In genomic region chr2:174415001-174415730, GRCm38 (mm10) we compare ENCODE assay signal across 8 mouse cellular contexts. TPM values are rescaled to one million over a fixed set of nuclear protein-coding genes. Genes with fewer than 3 reads are reported as not detected.
DNase-seq lines count a peak whose midpoint lies in the region; ATAC-seq and TF ChIP-seq lines count a peak whose summit lies in the region.

No protein-coding gene starts in this region.

- 57% methylated on average over 18 of the region's 18 CpGs for WGBS in liver, adult 2 months
- 48% methylated on average over 18 of the region's 18 CpGs for WGBS in forebrain, embryonic 13.5 days
- 44% methylated on average over 17 of the region's 18 CpGs for WGBS in limb, embryonic 11.5 days
- WGBS in neural tube, embryonic 14.5 days = 47% methylated on average over 18 of the region's 18 CpGs

- H3K27ac ChIP-seq in liver, adult 2 months (replicated peaks; ENCODE audit: insufficient read depth, low read depth, low read length) = no peak overlapping the region
- no peak overlapping the region for H3K27ac ChIP-seq in forebrain, embryonic 13.5 days
- no peak overlapping the region for H3K27ac ChIP-seq in limb, embryonic 11.5 days (replicated peaks; ENCODE audit: low read depth, low read length)
- H3K27ac ChIP-seq in neural tube, embryonic 14.5 days (ENCODE audit: low read depth, low read length) = no peak overlapping the region

- no peaks in the 10 kb centered on the region for H3K36me3 ChIP-seq in liver, adult 2 months (ENCODE audit: control insufficient read depth, insufficient read depth, low read length)
- H3K36me3 ChIP-seq in forebrain, embryonic 13.5 days (ENCODE audit: poor library complexity, severe bottlenecking) = peaks cover 9% of the 10 kb centered on the region
- 0 out of 2 replicates have a peak, but pooled peaks cover 2% of the 10 kb centered on the region for H3K36me3 ChIP-seq in limb, embryonic 11.5 days (ENCODE audit: control insufficient read depth, insufficient read depth, low read length)
- H3K36me3 ChIP-seq in neural tube, embryonic 14.5 days (ENCODE audit: control insufficient read depth, insufficient read depth, low read length) = no peaks in the 10 kb centered on the region

- H3K4me3 ChIP-seq in liver, adult 2 months (ENCODE audit: insufficient read depth, low read depth, low read length) = peak overlapping the region; percentile 10; the same call in 1 of the 2 replicates
- peak overlapping the region; percentile 87 for H3K4me3 ChIP-seq in forebrain, embryonic 13.5 days
- peak overlapping the region; percentile 92 for H3K4me3 ChIP-seq in limb, embryonic 11.5 days (ENCODE audit: low read depth, low read length)
- peak overlapping the region; percentile 67 for H3K4me3 ChIP-seq in neural tube, embryonic 14.5 days (ENCODE audit: low read depth, low read length)

- H3K9ac ChIP-seq in liver, adult 2 months (ENCODE audit: low read depth, low read length) = no peak overlapping the region
- H3K9ac ChIP-seq in forebrain, embryonic 13.5 days = no peak overlapping the region
- H3K9ac ChIP-seq in limb, embryonic 11.5 days (ENCODE audit: low read length) = no peak overlapping the region; the same call in 1 of the 2 replicates
- H3K9ac ChIP-seq in neural tube, embryonic 14.5 days (replicated peaks; ENCODE audit: low read depth, low read length) = no peak overlapping the region

- TF ChIP-seq CTCF in liver, adult 2 months (IDR thresholded peaks at IDR 0.05; ENCODE audit: low read depth, low read length) = no peak

- no peak for ATAC-seq in forebrain, embryonic 13.5 days
- peak; percentile 37; the same call in 1 of the 2 replicates for ATAC-seq in limb, embryonic 11.5 days (ENCODE audit: insufficient number of reproducible peaks, low FRiP score, low TSS enrichment, low read depth)
- no peak for ATAC-seq in neural tube, embryonic 14.5 days (ENCODE audit: low read depth)

- no peak for TF ChIP-seq POLR2A in liver, adult 2 months (IDR thresholded peaks at IDR 0.05; ENCODE audit: extremely low read depth, insufficient read depth, low read length)

- no peaks in the 10 kb centered on the region for H3K9me3 ChIP-seq in forebrain, embryonic 13.5 days (replicated peaks)
- H3K9me3 ChIP-seq in limb, embryonic 11.5 days (ENCODE audit: control insufficient read depth, low read length) = no peaks in the 10 kb centered on the region
- H3K9me3 ChIP-seq in neural tube, embryonic 14.5 days (ENCODE audit: control insufficient read depth, low read length) = no peaks in the 10 kb centered on the region

- no peaks in the 10 kb centered on the region for H3K27me3 ChIP-seq in liver, adult 2 months (ENCODE audit: control insufficient read depth, insufficient read depth, low read length)
- no peaks in the 10 kb centered on the region for H3K27me3 ChIP-seq in forebrain, embryonic 13.5 days
- H3K27me3 ChIP-seq in limb, embryonic 11.5 days (ENCODE audit: control insufficient read depth, insufficient read depth, low read length) = no peaks in the 10 kb centered on the region
- H3K27me3 ChIP-seq in neural tube, embryonic 14.5 days (ENCODE audit: control insufficient read depth, insufficient read depth, low read length) = no peaks in the 10 kb centered on the region

- no peak for DNase-seq in liver, adult 2 months (ENCODE audit: extremely low read depth, low read depth, low spot score)
- DNase-seq in liver = no peak
- DNase-seq in limb, embryonic 11.5 days (ENCODE audit: low spot score) = no peak
- DNase-seq in frontal cortex, postnatal 10 days (ENCODE audit: low spot score in 2 of 2) = no peak
- DNase-seq in layer of hippocampus, adult 9-10 months (ENCODE audit: low spot score) = no peak
- no peak for DNase-seq in right cerebral cortex, postnatal 14 days

- peaks cover 17% of the 10 kb centered on the region; the same call in 1 of the 2 replicates for H3K79me2 ChIP-seq in liver, adult 2 months (ENCODE audit: control insufficient read depth, insufficient read depth, low read length)

- peaks cover 4% of the 10 kb centered on the region; the same call in 1 of the 2 replicates for H3K4me1 ChIP-seq in liver, adult 2 months (ENCODE audit: control insufficient read depth, insufficient read depth, low read length)
- peaks cover 13% of the 10 kb centered on the region for H3K4me1 ChIP-seq in forebrain, embryonic 13.5 days
- H3K4me1 ChIP-seq in limb, embryonic 11.5 days (ENCODE audit: control insufficient read depth, insufficient read depth, low read length) = peaks cover 4% of the 10 kb centered on the region; the same call in 1 of the 2 replicates
- H3K4me1 ChIP-seq in neural tube, embryonic 14.5 days (ENCODE audit: control insufficient read depth, insufficient read depth, low read length) = peaks cover 7% of the 10 kb centered on the region

- H3K4me2 ChIP-seq in forebrain, embryonic 13.5 days = peak overlapping the region; percentile 86
- H3K4me2 ChIP-seq in limb, embryonic 11.5 days (ENCODE audit: low read depth, severe bottlenecking) = peak overlapping the region; percentile 77; the same call in 1 of the 2 replicates
- no peak overlapping the region; the same call in 1 of the 2 replicates for H3K4me2 ChIP-seq in neural tube, embryonic 14.5 days (ENCODE audit: low read depth, low read length)

RNA-seq across cellular contexts. Expression of gene Nelfcd, which starts 0.4 kb away (rescaled TPM):
- 17.3 and 19.4 TPM in 2 replicates for total RNA-seq in liver, adult 2 months (2014; rRNA removed)
- 35.1 and 40.6 TPM in 2 replicates for polyA plus RNA-seq in liver, adult 2 months (2012; rRNA removed)
- polyA plus RNA-seq in forebrain, embryonic 13.5 days (2015; fragmentation: Nextera tagmentation; extraction: Ambion mirVana) = 131 and 147 TPM in 2 replicates
- 195 and 200 TPM in 2 replicates for polyA plus RNA-seq in limb, embryonic 11.5 days (2014; fragmentation: Nextera tagmentation; extraction: Ambion mirVana)
- 105 and 116 TPM in 2 replicates for polyA plus RNA-seq in neural tube, embryonic 14.5 days (2014; fragmentation: Nextera tagmentation; extraction: Ambion mirVana)

RNA-seq across cellular contexts. Expression of gene Ctsz, which starts 23.7 kb away (rescaled TPM):
- total RNA-seq in liver, adult 2 months (2014; rRNA removed) = 235 and 279 TPM in 2 replicates
- 308 and 389 TPM in 2 replicates for polyA plus RNA-seq in liver, adult 2 months (2012; rRNA removed)
- 69.9 and 73.2 TPM in 2 replicates for polyA plus RNA-seq in forebrain, embryonic 13.5 days (2015; fragmentation: Nextera tagmentation; extraction: Ambion mirVana)
- 99.6 and 106 TPM in 2 replicates for polyA plus RNA-seq in limb, embryonic 11.5 days (2014; fragmentation: Nextera tagmentation; extraction: Ambion mirVana)
- 58.2 and 79.7 TPM in 2 replicates for polyA plus RNA-seq in neural tube, embryonic 14.5 days (2014; fragmentation: Nextera tagmentation; extraction: Ambion mirVana)

RNA-seq across cellular contexts. Expression of gene Tubb1, which starts 35.3 kb away (rescaled TPM):
- 0.18 and 0.40 TPM in 2 replicates for total RNA-seq in liver, adult 2 months (2014; rRNA removed)
- 0.07 and 0.33 TPM in 2 replicates for polyA plus RNA-seq in liver, adult 2 months (2012; rRNA removed)
- polyA plus RNA-seq in forebrain, embryonic 13.5 days (2015; fragmentation: Nextera tagmentation; extraction: Ambion mirVana) = 0.96 and 1.2 TPM in 2 replicates
- polyA plus RNA-seq in limb, embryonic 11.5 days (2014; fragmentation: Nextera tagmentation; extraction: Ambion mirVana) = 4.9 and 6.0 TPM in 2 replicates
- polyA plus RNA-seq in neural tube, embryonic 14.5 days (2014; fragmentation: Nextera tagmentation; extraction: Ambion mirVana) = 0.19 and 0.68 TPM in 2 replicates

RNA-seq across cellular contexts. Expression of gene Atp5e, which starts 48.7 kb away (rescaled TPM):
- total RNA-seq in liver, adult 2 months (2014; rRNA removed) = 469 and 519 TPM in 2 replicates
- 502 and 633 TPM in 2 replicates for polyA plus RNA-seq in liver, adult 2 months (2012; rRNA removed)
- 740 and 832 TPM in 2 replicates for polyA plus RNA-seq in forebrain, embryonic 13.5 days (2015; fragmentation: Nextera tagmentation; extraction: Ambion mirVana)
- 720 and 731 TPM in 2 replicates for polyA plus RNA-seq in limb, embryonic 11.5 days (2014; fragmentation: Nextera tagmentation; extraction: Ambion mirVana)
- 794 and 891 TPM in 2 replicates for polyA plus RNA-seq in neural tube, embryonic 14.5 days (2014; fragmentation: Nextera tagmentation; extraction: Ambion mirVana)

RNA-seq across cellular contexts. Expression of gene Prelid3b, which starts 57.7 kb away (rescaled TPM):
- total RNA-seq in liver, adult 2 months (2014; rRNA removed) = 35.4 and 38.6 TPM in 2 replicates
- polyA plus RNA-seq in liver, adult 2 months (2012; rRNA removed) = 24.5 and 30.7 TPM in 2 replicates
- 120 and 124 TPM in 2 replicates for polyA plus RNA-seq in forebrain, embryonic 13.5 days (2015; fragmentation: Nextera tagmentation; extraction: Ambion mirVana)
- 118 and 123 TPM in 2 replicates for polyA plus RNA-seq in limb, embryonic 11.5 days (2014; fragmentation: Nextera tagmentation; extraction: Ambion mirVana)
- polyA plus RNA-seq in neural tube, embryonic 14.5 days (2014; fragmentation: Nextera tagmentation; extraction: Ambion mirVana) = 111 and 112 TPM in 2 replicates

Comparison
In these comparisons a context has a peak if more than half of its experiments do, and no peak if none do; other contexts are left out.
1. H3K4me3 ChIP-seq: peak in every context shown above with its lines; median percentile 92 in limb, embryonic 11.5 days; 87 in forebrain, embryonic 13.5 days; 67 in neural tube, embryonic 14.5 days; 10 in liver, adult 2 months.